Mouse (Mus musculus) thymus, adult 2 months (tissue): ENCODE measurements around the gene Aldh3b2.

Experiments
- CTCF ChIP-seq: fragments of 200-500 bp; IDR thresholded peaks from 2 replicates; pipeline ENCODE4 v1.5.1; 2012; ENCODE audit warnings: mild to moderate bottlenecking, control low read depth, low read length, moderate library complexity, borderline replicate concordance; ENCODE audit not compliant: control insufficient read depth, poor library complexity, insufficient read depth; ENCODE audit errors: extremely low read depth
- POLR2A ChIP-seq: fragments of 200-500 bp; IDR thresholded peaks from 2 replicates; pipeline ENCODE4 v1.6.1; 2012; ENCODE audit warnings: mild to moderate bottlenecking, low read length, control low read depth, moderate library complexity; ENCODE audit not compliant: control insufficient read depth, poor library complexity, insufficient read depth; ENCODE audit errors: extremely low read depth

GRCm38 (mm10) chr19:4004331-4004730 lies 32.2 kb downstream of the Aldh3b2 start:
- TF ChIP-seq POLR2A (no peak), CTCF (no peak)
